Comparison of ENCODE assay signal across 10 mouse cellular contexts in genomic region chr2:75696371-75696770, GRCm38 (mm10). TPM values are rescaled to one million over a fixed set of nuclear protein-coding genes. Genes with fewer than 3 reads are reported as not detected.
DNase-seq lines count a peak whose midpoint lies in the region; ATAC-seq and TF ChIP-seq lines count a peak whose summit lies in the region.
"Had no signal": no experiment of that assay in that cellular context is flagged by ENCODE, and none has a peak within 500 bp of the region (broad histone marks: within the 10 kb centered on the region; RNA-seq: fewer than 3 reads in every experiment).

No protein-coding gene starts in this region.

- 28% methylated on average over 5 of the region's 5 CpGs for WGBS in heart, adult 2 months
- WGBS in midbrain, embryonic 11.5 days: 71% methylated on average over 5 of the region's 5 CpGs

- no peaks in the 10 kb centered on the region for H3K9me3 ChIP-seq in midbrain, embryonic 11.5 days (ENCODE audit: control insufficient read depth, low read length)

- no peak for TF ChIP-seq EP300 in heart, adult 2 months (IDR thresholded peaks at IDR 0.05; ENCODE audit: insufficient read depth, low read depth, low read length)

- H3K9ac ChIP-seq in heart, adult 2 months (ENCODE audit: low read depth, low read length): peak overlapping the region; percentile 24; the same call in 1 of the 2 replicates
- H3K9ac ChIP-seq in midbrain, embryonic 11.5 days (ENCODE audit: low read length): no peak overlapping the region

- H3K4me2 ChIP-seq in midbrain, embryonic 11.5 days: no peak overlapping the region

- H3K36me3 ChIP-seq in heart, adult 2 months (ENCODE audit: control insufficient read depth, insufficient read depth, low read length): peaks cover 65% of the 10 kb centered on the region
- no peaks in the 10 kb centered on the region for H3K36me3 ChIP-seq in testis, adult 2 months (ENCODE audit: control insufficient read depth, insufficient read depth, low read length)
- no peaks in the 10 kb centered on the region for H3K36me3 ChIP-seq in midbrain, embryonic 11.5 days (ENCODE audit: control insufficient read depth, insufficient read depth, low read length)

- no peak for TF ChIP-seq POLR2A in heart, adult 2 months (IDR thresholded peaks at IDR 0.05; ENCODE audit: insufficient read depth, low read depth, low read length)
- no peak for TF ChIP-seq POLR2A in testis, adult 2 months (IDR thresholded peaks at IDR 0.05; ENCODE audit: control insufficient read depth, low read depth, low read length)

- H3K27ac ChIP-seq in heart, adult 2 months: peak overlapping the region; percentile 69
- H3K27ac ChIP-seq in testis, adult 2 months (ENCODE audit: control insufficient read depth, insufficient read depth, low read depth, low read length): peak overlapping the region; percentile 25; the same call in 1 of the 2 replicates
- H3K27ac ChIP-seq in midbrain, embryonic 11.5 days (ENCODE audit: low read depth, low read length): no peak overlapping the region

- peaks cover 46% of the 10 kb centered on the region for H3K4me1 ChIP-seq in heart, adult 2 months (ENCODE audit: control insufficient read depth, insufficient read depth, low read length)
- peaks cover 7% of the 10 kb centered on the region for H3K4me1 ChIP-seq in testis, adult 2 months (ENCODE audit: control insufficient read depth, insufficient read depth, low read length)
- 0 out of 2 replicates have a peak, but pooled peaks cover 2% of the 10 kb centered on the region for H3K4me1 ChIP-seq in midbrain, embryonic 11.5 days (ENCODE audit: control insufficient read depth, insufficient read depth, low read length)

- intact Hi-C loops in heart, adult 2 months (cut with DNase I): no loop called here
- intact Hi-C loops in heart, postnatal 25 days (cut with DNase I): loop anchor here (2.0 kb wide), 1 partner anchor 84 kb away; no protein-coding TSS in a partner anchor

- H3K4me3 ChIP-seq in heart, adult 2 months: peak overlapping the region; percentile 8; the same call in 1 of the 2 replicates
- H3K4me3 ChIP-seq in testis, adult 2 months (ENCODE audit: control insufficient read depth, low read depth, low read length): no peak overlapping the region
- no peak overlapping the region for H3K4me3 ChIP-seq in midbrain, embryonic 11.5 days (ENCODE audit: low read depth, low read length)

- ATAC-seq in erythroblast, adult 5-6 weeks (replicated peaks; ENCODE audit: low FRiP score, poor library complexity, severe bottlenecking): no peak
- no peak for ATAC-seq in midbrain, embryonic 11.5 days (ENCODE audit: low FRiP score)
- ATAC-seq: CD4-positive, CD25-positive, alpha-beta regulatory T cell, adult 4 months had no signal

- H3K79me2 ChIP-seq in heart, adult 2 months (replicated peaks; ENCODE audit: control insufficient read depth, insufficient read depth, low read length): peaks cover 15% of the 10 kb centered on the region

- peak in 1 of 2 experiments; percentile 55 for DNase-seq in heart, adult 2 months
- DNase-seq in heart, postnatal 25 days (ENCODE audit: low spot score): no peak
- DNase-seq in testis, postnatal 14 days (ENCODE audit: low spot score): no peak
- DNase-seq in lung, postnatal 10 days: peak; percentile 44
- DNase-seq in midbrain, embryonic 11.5 days (ENCODE audit: low spot score, missing footprints): no peak
- no peak for DNase-seq in cerebellum, postnatal 25 days
- DNase-seq: cerebellum, adult 9-10 months had no signal

- no peaks in the 10 kb centered on the region for H3K27me3 ChIP-seq in heart, adult 2 months (ENCODE audit: control insufficient read depth, insufficient read depth, low read length)
- no peaks in the 10 kb centered on the region for H3K27me3 ChIP-seq in testis, adult 2 months (ENCODE audit: control insufficient read depth, insufficient read depth, low read length)
- H3K27me3 ChIP-seq in midbrain, embryonic 11.5 days (ENCODE audit: control insufficient read depth, insufficient read depth, low read length): no peaks in the 10 kb centered on the region

- 0 out of 2 replicates have a peak, but pooled peaks have one; percentile 2 for TF ChIP-seq CTCF in heart, adult 2 months (IDR thresholded peaks at IDR 0.05)
- no peak for TF ChIP-seq CTCF in testis, adult 2 months (IDR thresholded peaks at IDR 0.05; ENCODE audit: control insufficient read depth, insufficient read depth, insufficient replicate concordance, low read depth, low read length)

RNA-seq across cellular contexts. Expression of gene Nfe2l2, which starts 8.1 kb away (rescaled TPM):
- total RNA-seq in heart, adult 2 months (2021): 10 to 100 TPM; 56.2 to 67.1 TPM
- 36.5 and 52.4 TPM in 2 replicates for polyA plus RNA-seq in heart, adult 2 months (2012; rRNA removed)
- 10 to 100 TPM; 56.8 to 72.0 TPM for total RNA-seq in heart, postnatal 25 days (2021)
- polyA plus RNA-seq in testis, adult 2 months (2012; rRNA removed): 11.5 and 14.0 TPM in 2 replicates
- total RNA-seq in erythroblast, adult 5-6 weeks (2015; ENCODE audit: low replicate concordance): 52.5 and 91.5 TPM in 2 replicates
- 30.5 and 34.6 TPM in 2 replicates for total RNA-seq in erythroblast, adult 5-6 weeks (2017; ENCODE audit: low replicate concordance)
- 27.0 and 31.8 TPM in 2 replicates for polyA plus RNA-seq in midbrain, embryonic 11.5 days (2014; fragmentation: Nextera tagmentation; extraction: Ambion mirVana)

RNA-seq across cellular contexts. Expression of gene Hnrnpa3, which starts 37.3 kb away (rescaled TPM):
- 100 to 1,000 TPM; 177 to 180 TPM for total RNA-seq in heart, adult 2 months (2021)
- 18.5 and 44.9 TPM in 2 replicates for polyA plus RNA-seq in heart, adult 2 months (2012; rRNA removed)
- total RNA-seq in heart, postnatal 25 days (2021): 100 to 1,000 TPM; 159 to 193 TPM
- 42.0 and 60.0 TPM in 2 replicates for polyA plus RNA-seq in testis, adult 2 months (2012; rRNA removed)
- 181 and 187 TPM in 2 replicates for total RNA-seq in erythroblast, adult 5-6 weeks (2015; ENCODE audit: low replicate concordance)
- 98.5 and 192 TPM in 2 replicates for total RNA-seq in erythroblast, adult 5-6 weeks (2017; ENCODE audit: low replicate concordance)
- polyA plus RNA-seq in midbrain, embryonic 11.5 days (2014; fragmentation: Nextera tagmentation; extraction: Ambion mirVana): 310 and 336 TPM in 2 replicates
